Mouse (Mus musculus) monocyte, adult 2 months (primary cell): ENCODE measurements around the gene Runx1.

ENCODE experiments used
- DNase-seq, 2 experiments: peaks; one replicate each; pipeline ENCODE4 v3.0.0; 2022; ENCODE audit warnings: low spot score in 2 of 2, low read depth in 1 of 2

Runx1 gene

GRCm38 (mm10) chr16:92825908-92826650 is at the start of gene Runx1:
Gene Runx1, minus strand, starts transcription at chr16:92826149.
- DNase-seq, result peak; percentile 67 to 74

DNA sequence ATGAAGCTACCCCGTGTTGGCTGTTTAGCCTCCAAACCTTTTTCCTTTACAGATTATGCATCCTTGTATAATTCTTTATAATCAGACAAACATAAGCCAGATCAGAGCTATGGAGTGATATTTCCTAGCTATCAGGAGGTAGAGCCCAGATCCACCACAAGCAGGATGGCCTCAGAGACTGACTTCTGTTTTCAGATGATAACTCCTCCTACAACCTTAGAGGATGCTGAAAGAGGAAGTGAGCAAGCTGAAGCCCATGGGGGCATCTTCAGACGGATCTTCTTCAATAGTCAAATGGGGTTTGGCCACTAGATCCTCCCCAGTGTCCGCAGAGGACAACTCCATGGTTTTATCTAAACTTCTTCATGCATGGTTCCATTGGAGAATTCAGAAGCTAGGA is 48.1 kb upstream of the Runx1 start:
- DNase-seq, result peak in 1 of 2 experiments; percentile 22

DNA sequence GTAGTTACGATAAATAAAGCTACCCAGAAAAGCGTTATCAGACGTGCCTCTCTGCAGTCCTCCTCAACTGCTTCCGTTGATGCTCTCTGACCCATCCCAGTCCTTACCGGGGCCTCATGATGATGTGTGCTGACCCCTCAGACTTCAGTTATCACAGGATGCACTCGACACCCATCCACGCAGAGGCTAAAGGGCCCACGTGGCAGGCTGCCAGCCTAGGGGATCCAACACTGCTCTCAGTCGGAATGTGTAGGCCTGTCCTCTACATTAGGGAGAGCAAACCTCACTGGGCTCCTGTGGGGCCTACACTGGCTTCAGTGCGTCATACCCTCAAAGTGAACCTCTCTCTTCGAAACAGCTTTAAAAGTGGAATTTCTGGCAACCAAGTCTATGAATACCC is 45.8 kb upstream of the Runx1 start:
- DNase-seq, result no peak

- DNase-seq, result no peak
Observed at GRCm38 (mm10) chr16:92868550-92868949, 42.6 kb upstream of the Runx1 start.

GRCm38 (mm10) chr16:92867261-92867935 is 41.4 kb upstream of the Runx1 start:
- DNase-seq, result peak; percentile 63 to 66

DNA sequence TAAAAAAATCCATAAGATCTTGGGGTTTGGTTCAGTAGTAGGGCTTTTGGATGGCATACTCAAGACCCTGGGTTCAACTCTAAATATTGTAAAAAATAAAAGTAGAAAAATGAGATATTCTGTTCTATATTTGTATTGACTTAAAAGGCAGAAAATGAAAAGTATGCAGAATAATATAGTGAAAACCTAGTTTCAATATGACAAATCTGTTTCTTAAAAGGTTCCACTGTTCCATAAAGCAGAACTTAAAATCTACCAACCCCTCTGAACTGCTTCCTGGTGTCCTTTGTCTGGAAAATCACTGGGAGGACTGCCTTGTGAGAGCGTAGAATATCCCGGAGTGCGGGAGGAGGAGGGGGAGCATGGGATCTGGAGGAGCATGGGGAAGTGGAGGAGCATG is 39.4 kb upstream of the Runx1 start:
- no peak for DNase-seq

- DNase-seq, result peak; percentile 35 to 45
Observed at GRCm38 (mm10) chr16:92864191-92864590, 38.2 kb upstream of the Runx1 start.

GRCm38 (mm10) chr16:92863179-92863578 is 37.2 kb upstream of the Runx1 start:
- no peak for DNase-seq

- DNase-seq, result no peak
Observed at GRCm38 (mm10) chr16:92862430-92862829, 36.5 kb upstream of the Runx1 start.

- no peak for DNase-seq
Observed at GRCm38 (mm10) chr16:92861571-92861970, 35.6 kb upstream of the Runx1 start.

GRCm38 (mm10) chr16:92860649-92861048 is 34.7 kb upstream of the Runx1 start:
- DNase-seq, result no peak

- no peak for DNase-seq
Observed at GRCm38 (mm10) chr16:92856779-92857178, 30.8 kb upstream of the Runx1 start.

- no peak for DNase-seq
Observed at GRCm38 (mm10) chr16:92852276-92852675, 26.3 kb upstream of the Runx1 start.

- no peak for DNase-seq
Observed at GRCm38 (mm10) chr16:92850416-92850815, 24.5 kb upstream of the Runx1 start.

DNA sequence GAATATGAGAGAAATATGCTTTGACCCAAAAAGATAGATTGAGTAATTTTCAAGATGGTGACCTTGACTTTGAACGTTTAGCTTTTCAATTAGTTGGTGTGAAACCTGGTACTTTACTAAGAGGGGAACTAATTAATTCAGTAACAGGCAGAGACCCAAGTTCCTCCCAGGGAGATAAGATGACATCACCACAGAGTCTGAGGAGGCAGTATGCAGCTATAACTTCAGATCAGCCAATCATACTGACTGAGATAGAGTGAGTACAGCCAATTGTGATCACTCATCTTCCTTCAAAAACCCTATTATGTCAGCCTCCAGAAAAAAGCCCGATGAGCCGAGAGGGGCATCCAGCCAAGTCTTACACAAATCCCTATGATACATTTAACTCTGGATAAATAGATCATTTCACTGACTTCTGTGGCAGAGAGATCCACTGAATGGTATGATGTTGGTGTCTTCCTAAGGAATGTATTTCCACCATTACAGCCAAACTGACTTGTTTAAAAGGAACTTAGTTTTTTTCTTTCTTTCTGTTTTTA is 21.9 kb upstream of the Runx1 start:
- no peak for DNase-seq

DNA sequence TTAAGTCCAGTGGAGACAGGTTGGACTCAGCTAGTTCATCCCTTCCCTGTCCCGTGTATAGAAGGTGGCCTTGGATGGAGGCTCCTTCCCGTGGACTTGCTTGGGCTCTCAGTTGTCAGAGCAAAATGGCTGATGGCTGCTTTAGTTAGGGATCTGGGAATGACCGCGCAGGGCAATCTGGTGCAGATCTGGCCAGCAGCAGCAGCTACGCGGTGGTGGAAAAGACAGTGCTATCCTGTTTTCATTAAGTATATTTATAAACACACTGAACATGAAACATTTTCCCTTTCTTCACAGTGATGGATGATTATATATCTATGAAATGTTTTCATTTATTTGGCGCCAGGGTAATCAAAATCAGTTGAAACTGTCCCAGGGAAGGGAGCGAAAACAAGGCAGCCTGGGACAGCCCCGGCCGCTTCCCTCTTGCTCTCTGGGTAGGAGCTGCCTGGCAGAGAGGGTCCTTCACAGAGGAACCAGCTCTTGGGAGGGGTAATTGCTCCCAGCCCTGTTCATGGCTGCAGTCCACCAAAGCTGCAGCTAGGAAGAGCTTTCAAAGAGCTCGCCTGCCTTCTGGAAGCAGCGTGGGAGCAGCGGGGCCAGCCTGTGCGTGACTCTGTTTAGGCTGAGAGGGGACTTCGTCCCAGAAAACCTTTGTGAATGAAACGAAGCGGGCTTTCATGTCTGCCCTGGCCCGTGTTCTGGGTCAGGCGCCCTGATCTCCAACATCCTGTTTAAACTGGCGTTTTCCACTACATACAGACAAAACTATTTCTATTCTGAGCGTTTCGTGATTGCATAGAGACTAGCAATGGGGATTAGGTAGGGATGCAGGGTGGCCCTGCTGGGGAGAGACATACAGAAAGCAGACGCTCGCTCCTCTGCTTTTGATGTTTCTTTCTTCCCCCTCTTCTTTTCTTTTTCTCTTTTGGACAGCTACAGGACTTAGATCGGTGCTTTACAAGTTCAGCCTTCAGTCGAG is 19.6 kb upstream of the Runx1 start:
- DNase-seq, result no peak

DNA sequence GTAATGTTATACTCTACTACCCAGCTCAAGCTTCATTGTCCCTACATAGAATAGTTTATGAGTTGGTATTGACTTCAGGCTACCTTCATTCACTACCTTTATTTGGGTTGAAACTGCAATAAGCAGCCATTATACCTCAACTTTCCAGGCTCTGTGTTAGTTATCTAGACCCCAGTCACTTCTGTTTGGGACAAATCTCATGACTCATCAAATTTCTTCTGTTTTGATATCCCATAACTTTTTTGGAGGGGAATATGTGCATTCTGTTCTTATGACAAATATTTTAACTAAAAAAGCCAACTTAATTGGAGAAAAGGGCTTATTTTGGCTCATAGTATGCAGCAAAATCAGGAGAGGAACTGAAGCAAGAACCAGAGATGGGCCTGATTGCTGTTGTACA is 12.8 kb upstream of the Runx1 start:
- DNase-seq, result no peak

- DNase-seq, result no peak
Observed at GRCm38 (mm10) chr16:92831341-92831740, 5.4 kb upstream of the Runx1 start.

GRCm38 (mm10) chr16:92830479-92830878 is 4.5 kb upstream of the Runx1 start:
- no peak for DNase-seq

- DNase-seq, result no peak
Observed at GRCm38 (mm10) chr16:92828308-92828862, 2.4 kb upstream of the Runx1 start.
